Mouse (Mus musculus) heart, adult 2 months (tissue): ENCODE data around the gene Erc2. TPM values are rescaled to one million over a fixed set of nuclear protein-coding genes. Genes with fewer than 3 reads are reported as not detected.
A peak's percentile ranks its signal among the peaks of the same experiment; 100 is the strongest.

ENCODE experiments used
- DNase-seq, 2 experiments: peaks; one replicate each; pipeline ENCODE4 v3.0.0; 2021
- H3K27ac ChIP-seq: fragments of 200-600 bp; 2 replicates; pipeline ENCODE4 v1.8.1; 2022
- H3K27me3 ChIP-seq: fragments of 200-500 bp; 2 replicates; pipeline ENCODE4 v1.6.1; 2012; ENCODE audit warnings: mild to moderate bottlenecking, low read length, inconsistent platforms, mixed read lengths; ENCODE audit not compliant: control insufficient read depth, insufficient read depth
- H3K36me3 ChIP-seq: fragments of 200-500 bp; 2 replicates; pipeline ENCODE4 v1.6.1; 2012; ENCODE audit warnings: low read length, inconsistent platforms; ENCODE audit not compliant: control insufficient read depth, insufficient read depth
- H3K4me1 ChIP-seq: fragments of 200-500 bp; 2 replicates; pipeline ENCODE4 v1.6.1; 2011; ENCODE audit warnings: low read length; ENCODE audit not compliant: control insufficient read depth, insufficient read depth
- H3K4me3 ChIP-seq: fragments of 200-600 bp; 2 replicates; pipeline ENCODE4 v1.8.1; 2022
- H3K79me2 ChIP-seq: fragments of 200-500 bp; replicated peaks from 2 replicates; pipeline ENCODE4 v1.6.1; 2012; ENCODE audit warnings: mild to moderate bottlenecking, inconsistent platforms, low read length, moderate library complexity, mixed read lengths; ENCODE audit not compliant: control insufficient read depth, insufficient read depth
- H3K9ac ChIP-seq: fragments of 200-500 bp; 2 replicates; pipeline ENCODE4 v1.6.1; 2012; ENCODE audit warnings: low read depth, mild to moderate bottlenecking, control low read depth, inconsistent platforms, low read length, mixed read lengths
- CTCF ChIP-seq: fragments of 200-600 bp; IDR thresholded peaks from 2 replicates; pipeline ENCODE4 v1.8.1; 2022; ENCODE audit warnings: antibody characterized with exemption, mild to moderate bottlenecking, moderate library complexity
- EP300 ChIP-seq: fragments of 200-500 bp; IDR thresholded peaks from 2 replicates; pipeline ENCODE4 v1.6.1; 2011; ENCODE audit warnings: low read depth, low read length, control low read depth; ENCODE audit not compliant: insufficient read depth
- POLR2A ChIP-seq: fragments of 200-500 bp; IDR thresholded peaks from 2 replicates; pipeline ENCODE4 v1.6.1; 2011; ENCODE audit warnings: mild to moderate bottlenecking, low read depth, low read length, control low read depth; ENCODE audit not compliant: insufficient read depth
- WGBS: fragments of 180-500 bp; shearing (Covaris S2); methylation state at CpG from one replicate; pipeline ENCODE4 v1.1.7; 2018; 5-methylcytosine and 5-hydroxymethylcytosine counted together
- intact Hi-C: fragments of 180-260 bp; cut with DNase I; formaldehyde crosslinking; loops from one replicate; pipeline ENCODE4 v1.15.1; 2025
- polyA plus RNA-seq: library from polyadenylated mRNA; depleted of rRNA; stranded (reverse); fragments of >200 nt; gene quantifications from 2 replicates; pipeline ENCODE4 v1.2.3, GENCODE M21; 2012
- total RNA-seq, 2 experiments: library from RNA; stranded (reverse); gene quantifications; 2 replicates each; pipeline ENCODE4 v1.2.3; 2021

Erc2 gene
- total and polyA plus RNA-seq, 3 experiments = 0.49 to 0.68 (median 0.64) TPM

GRCm38 (mm10) chr14:28057159-28057884 is 435.1 kb downstream of the Erc2 start:
- DNase-seq = no peak
- H3K27me3 ChIP-seq = no peaks in the 10 kb centered on the region
- no peak for TF ChIP-seq EP300
- no peak for TF ChIP-seq POLR2A
- TF ChIP-seq CTCF = no peak
- H3K4me1 ChIP-seq = no peaks in the 10 kb centered on the region
- intact Hi-C loops = no loop called here
- no peak overlapping the region for H3K4me3 ChIP-seq
- no peaks in the 10 kb centered on the region for H3K36me3 ChIP-seq
- H3K9ac ChIP-seq = no peak overlapping the region
- 59% methylated on average over 11 of the region's 11 CpGs for WGBS
- no peak overlapping the region for H3K27ac ChIP-seq
- no peaks in the 10 kb centered on the region for H3K79me2 ChIP-seq

GRCm38 (mm10) chr14:28057885-28058860 is 435.9 kb downstream of the Erc2 start:
- 45% methylated on average over 18 of the region's 18 CpGs for WGBS
- no peaks in the 10 kb centered on the region for H3K36me3 ChIP-seq
- H3K27me3 ChIP-seq = no peaks in the 10 kb centered on the region
- no peak overlapping the region for H3K9ac ChIP-seq
- peak; percentile 4 to 18 for DNase-seq
- no peaks in the 10 kb centered on the region for H3K4me1 ChIP-seq
- no peaks in the 10 kb centered on the region for H3K79me2 ChIP-seq
- no peak overlapping the region for H3K27ac ChIP-seq
- H3K4me3 ChIP-seq = no peak overlapping the region
- intact Hi-C loops = no loop called here
- TF ChIP-seq CTCF (no peak), POLR2A (no peak), EP300 (no peak)

GRCm38 (mm10) chr14:28060891-28061290 is 438.7 kb downstream of the Erc2 start:
- intact Hi-C loops = no loop called here

GRCm38 (mm10) chr14:28061649-28062375 is 439.6 kb downstream of the Erc2 start:
- Histone ChIP-seq H3K27ac (no peak overlapping the region), H3K36me3 (no peaks in the 10 kb centered on the region), H3K27me3 (no peaks in the 10 kb centered on the region), H3K4me1 (no peaks in the 10 kb centered on the region), H3K4me3 (no peak overlapping the region), H3K79me2 (no peaks in the 10 kb centered on the region), H3K9ac (no peak overlapping the region)
- intact Hi-C loops = no loop called here
- no peak for TF ChIP-seq EP300
- no peak for TF ChIP-seq CTCF
- no peak for TF ChIP-seq POLR2A
- 77% methylated on average over 3 of the region's 3 CpGs for WGBS
- DNase-seq = no peak

More at GRCm38 (mm10) chr14:28060891-28061290, 438.7 kb downstream of the Erc2 start:
- no peak for DNase-seq
- Histone ChIP-seq H3K9ac (no peak overlapping the region), H3K4me3 (no peak overlapping the region), H3K27me3 (no peaks in the 10 kb centered on the region), H3K79me2 (no peaks in the 10 kb centered on the region), H3K27ac (no peak overlapping the region), H3K4me1 (no peaks in the 10 kb centered on the region), H3K36me3 (no peaks in the 10 kb centered on the region)
- WGBS = 84% methylated on average over 4 of the region's 4 CpGs
- no peak for TF ChIP-seq CTCF
- no peak for TF ChIP-seq POLR2A
- TF ChIP-seq EP300 = no peak

GRCm38 (mm10) chr14:28068021-28068420 is 445.8 kb downstream of the Erc2 start:
- intact Hi-C loops = no loop called here
- H3K4me1 ChIP-seq = no peaks in the 10 kb centered on the region
- TF ChIP-seq POLR2A = no peak
- no peak for TF ChIP-seq CTCF
- no peak for TF ChIP-seq EP300
- no peaks in the 10 kb centered on the region for H3K79me2 ChIP-seq
- H3K36me3 ChIP-seq = no peaks in the 10 kb centered on the region
- no peaks in the 10 kb centered on the region for H3K27me3 ChIP-seq
- H3K27ac ChIP-seq = no peak overlapping the region
- no peak overlapping the region for H3K4me3 ChIP-seq
- WGBS = 69% methylated on average over 12 of the region's 12 CpGs
- H3K9ac ChIP-seq = no peak overlapping the region
- DNase-seq = no peak
